Mouse (Mus musculus) layer of hippocampus, adult 2 months (tissue): Measurements from ENCODE around the gene Ocrl. TPM values are rescaled to one million over a fixed set of nuclear protein-coding genes. Genes with fewer than 3 reads are reported as not detected.
A peak's percentile ranks its signal among the peaks of the same experiment; 100 is the strongest.

Experiments used
- DNase-seq, 2 experiments: peaks; one replicate each; pipeline ENCODE4 v3.0.0; 2022; ENCODE audit warnings: low spot score in 2 of 2
- H3K27ac ChIP-seq: fragments of 200-600 bp; 2 replicates; pipeline ENCODE4 v1.8.1; 2022
- H3K4me3 ChIP-seq: fragments of 200-600 bp; 2 replicates; pipeline ENCODE4 v1.8.1; 2022; ENCODE audit warnings: mild to moderate bottlenecking
- CTCF ChIP-seq: fragments of 200-600 bp; conservative IDR thresholded peaks from 2 replicates; pipeline ENCODE4 v1.8.1; 2022; ENCODE audit warnings: antibody characterized with exemption, mild to moderate bottlenecking, moderate library complexity
- total RNA-seq, 2 experiments: library from RNA; stranded (reverse); gene quantifications; 2 replicates each; pipeline ENCODE4 v1.2.3; 2021

Ocrl gene
- total RNA-seq, 2 experiments from 2014 or later = 53.5 to 65.1 TPM

GRCm38 (mm10) chrX:47930449-47930848 lies 18.3 kb downstream of the Ocrl start:
- no peak for DNase-seq
- Histone ChIP-seq H3K4me3 (no peak overlapping the region), H3K27ac (no peak overlapping the region)
- no peak for TF ChIP-seq CTCF

GRCm38 (mm10) chrX:47934352-47934751 lies 22.2 kb downstream of the Ocrl start:
- H3K4me3 ChIP-seq = no peak overlapping the region
- DNase-seq = no peak
- no peak overlapping the region for H3K27ac ChIP-seq
- TF ChIP-seq CTCF = no peak

GRCm38 (mm10) chrX:47936885-47937284 lies 24.7 kb downstream of the Ocrl start:
- Histone ChIP-seq H3K4me3 (no peak overlapping the region), H3K27ac (no peak overlapping the region)
- no peak for DNase-seq
- no peak for TF ChIP-seq CTCF

GRCm38 (mm10) chrX:47937740-47938139 lies 25.6 kb downstream of the Ocrl start:
- H3K4me3 ChIP-seq = no peak overlapping the region
- DNase-seq = peak; percentile 11 to 13
- TF ChIP-seq CTCF = no peak

GRCm38 (mm10) chrX:47949729-47950128 lies 37.5 kb downstream of the Ocrl start:
- Histone ChIP-seq H3K4me3 (no peak overlapping the region), H3K27ac (no peak overlapping the region)
- no peak for DNase-seq
- TF ChIP-seq CTCF = no peak

More at GRCm38 (mm10) chrX:47937740-47938139, 25.6 kb downstream of the Ocrl start:
- no peak overlapping the region for H3K27ac ChIP-seq

GRCm38 (mm10) chrX:47962579-47962978 lies 50.4 kb downstream of the Ocrl start:
- DNase-seq = peak in 1 of 2 experiments; percentile 8
- H3K27ac ChIP-seq = no peak overlapping the region
- no peak overlapping the region for H3K4me3 ChIP-seq
- TF ChIP-seq CTCF = no peak

- peak; percentile 48 to 59 for DNase-seq
- no peak for TF ChIP-seq CTCF
- H3K27ac ChIP-seq = peak overlapping the region; percentile 55; the same call in 1 of the 2 replicates
- no peak overlapping the region for H3K4me3 ChIP-seq
Measured at GRCm38 (mm10) chrX:47970371-47970770, 58.2 kb downstream of the Ocrl start.

GRCm38 (mm10) chrX:47970864-47971263 lies 58.7 kb downstream of the Ocrl start:
- H3K4me3 ChIP-seq = no peak overlapping the region
- no peak for TF ChIP-seq CTCF
- H3K27ac ChIP-seq = peak overlapping the region; percentile 55; the same call in 1 of the 2 replicates
- no peak for DNase-seq

- DNase-seq = no peak
- peak overlapping the region; percentile 39; the same call in 1 of the 2 replicates for H3K27ac ChIP-seq
- no peak for TF ChIP-seq CTCF
- H3K4me3 ChIP-seq = no peak overlapping the region
Measured at GRCm38 (mm10) chrX:47971366-47972128, 59.4 kb downstream of the Ocrl start.

- no peak for TF ChIP-seq CTCF
Measured at GRCm38 (mm10) chrX:47976551-47976950, 64.4 kb downstream of the Ocrl start.

GRCm38 (mm10) chrX:47977078-47977477 lies 64.9 kb downstream of the Ocrl start:
- no peak for TF ChIP-seq CTCF

More at GRCm38 (mm10) chrX:47976551-47976950, 64.4 kb downstream of the Ocrl start:
- no peak overlapping the region for H3K4me3 ChIP-seq
- H3K27ac ChIP-seq = no peak overlapping the region
- no peak for DNase-seq

GRCm38 (mm10) chrX:47985000-47985619 lies 72.9 kb downstream of the Ocrl start:
- H3K27ac ChIP-seq = no peak overlapping the region
- peak overlapping the region; percentile 39; the same call in 1 of the 2 replicates for H3K4me3 ChIP-seq
- peak in 1 of 2 experiments; percentile 66 for DNase-seq
- peak; percentile 76 for TF ChIP-seq CTCF

More at GRCm38 (mm10) chrX:47977078-47977477, 64.9 kb downstream of the Ocrl start:
- H3K27ac ChIP-seq = no peak overlapping the region
- no peak for DNase-seq
- no peak overlapping the region for H3K4me3 ChIP-seq

GRCm38 (mm10) chrX:47988024-47988423 lies 75.8 kb downstream of the Ocrl start:
- no peak overlapping the region for H3K27ac ChIP-seq
- no peak for TF ChIP-seq CTCF

More at GRCm38 (mm10) chrX:47988024-47988423, 75.8 kb downstream of the Ocrl start:
- H3K4me3 ChIP-seq = no peak overlapping the region
- no peak for DNase-seq
